Mouse (Mus musculus) lung, adult 10 weeks (tissue): ENCODE results near the gene Dis3l2. TPM values are rescaled to one million over a fixed set of nuclear protein-coding genes. Genes with fewer than 3 reads are reported as not detected.

Source experiments
- polyA plus RNA-seq: library from polyadenylated mRNA; stranded (reverse); fragments of 350-450 nt; fragmentation: Illumina TruSeq; extraction: RNeasy Lipid Tissue Mini Kit (QIAGEN cat#74804); gene quantifications from one replicate; pipeline ENCODE4 v1.2.3, GENCODE M21; 2014; ENCODE audit warnings: low read depth, low replicate concordance; ENCODE audit not compliant: insufficient read depth

Gene Dis3l2
- polyA plus RNA-seq = 6.8 TPM

DNA sequence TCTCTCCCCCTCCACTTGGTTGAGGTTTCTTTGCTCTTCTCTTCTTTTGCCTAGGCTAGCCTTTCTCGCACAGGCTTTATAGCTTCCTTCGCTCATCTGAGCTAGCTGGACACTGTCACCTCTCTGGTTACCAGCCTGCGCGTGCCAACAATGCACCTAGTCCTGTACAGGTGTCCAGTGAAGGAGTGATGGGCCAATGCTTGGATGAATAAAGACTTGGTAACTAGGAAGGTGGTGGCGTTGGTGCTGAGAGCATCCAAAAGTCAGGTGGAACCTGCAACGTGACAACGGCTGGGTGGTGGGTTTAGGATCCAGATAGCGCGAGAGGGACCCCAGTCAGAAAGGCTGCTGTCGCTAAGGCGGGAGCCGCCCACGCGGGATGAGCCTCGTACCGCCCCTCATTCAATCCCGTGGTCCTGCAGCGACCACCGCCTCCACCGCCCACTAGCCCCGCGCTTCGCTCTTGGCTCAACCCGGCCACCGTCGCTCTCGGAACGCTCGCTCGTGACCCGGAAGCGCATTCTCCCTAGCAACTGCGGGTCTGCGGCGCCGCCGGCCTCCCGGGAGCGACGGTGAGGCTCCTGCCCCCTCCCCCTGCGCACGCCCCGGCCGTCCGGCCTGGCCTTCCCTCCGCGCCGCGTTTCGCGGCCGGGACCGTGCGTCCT, at the start of gene Dis3l2:
Gene Dis3l2 (plus strand): TSS at position 509 of the 665 bp plus-strand sequence.

DNA sequence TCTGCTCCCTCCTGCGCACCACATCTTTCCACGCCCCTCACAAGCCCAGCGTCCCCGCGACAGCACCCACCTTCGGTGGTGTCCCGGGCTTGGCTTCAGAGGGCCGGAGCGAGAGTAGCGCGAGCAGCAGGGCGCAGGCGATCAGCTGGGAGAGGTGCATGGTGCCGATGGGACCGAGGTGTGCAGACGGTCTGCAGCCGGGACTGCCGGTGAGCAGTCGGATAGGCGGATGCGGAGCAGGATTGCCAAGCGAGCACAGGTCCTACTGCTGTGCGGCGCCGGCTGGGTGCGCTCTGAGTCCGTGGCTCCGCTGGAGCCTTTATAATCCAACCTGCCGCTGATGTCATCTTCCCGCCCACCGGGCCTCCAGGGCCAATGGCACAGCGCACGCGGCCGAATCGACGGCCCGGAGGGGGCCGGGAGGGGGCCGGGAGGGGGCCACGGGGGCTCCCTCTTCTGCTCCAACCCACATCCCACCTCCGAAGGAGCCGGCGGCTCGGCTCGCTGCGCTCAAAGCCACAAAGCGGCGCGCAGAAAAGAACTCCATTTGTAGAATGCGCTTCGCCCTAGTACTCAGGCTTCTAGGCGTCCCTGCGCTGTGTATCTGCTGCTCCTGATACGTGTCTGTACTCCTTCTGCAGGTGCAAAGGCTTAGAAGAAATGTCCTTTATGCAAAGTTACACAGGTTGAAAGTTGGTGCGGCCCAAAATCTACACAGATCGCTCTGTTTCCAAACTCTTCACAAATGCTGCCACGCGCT, 33.1 kb upstream of the Dis3l2 start, which contains the start of gene Nppc:
Gene Nppc (minus strand): TSS at position 293 of the 760 bp plus-strand sequence.

DNA sequence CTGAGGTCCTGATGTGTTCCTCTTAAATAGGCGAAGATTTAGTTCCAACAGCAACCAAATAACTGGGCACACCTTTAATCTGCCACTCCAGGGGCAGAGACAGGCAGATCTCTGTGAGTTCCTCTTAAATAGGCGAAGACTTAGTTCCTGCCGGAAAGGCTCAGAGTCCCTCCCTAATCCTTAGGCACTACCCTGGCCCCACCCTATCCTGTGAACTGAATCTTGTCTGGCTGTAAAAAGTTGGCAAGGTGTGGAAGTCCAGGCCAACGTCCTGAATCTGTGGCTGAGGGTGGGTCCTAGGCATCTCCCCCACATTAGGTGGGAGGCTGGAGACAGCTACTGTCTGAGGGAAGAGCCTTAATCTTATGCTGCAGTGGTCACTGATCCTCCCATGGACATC, 386.2 kb downstream of the Dis3l2 start, which contains the start of gene Alppl2:
Gene Alppl2 (minus strand): TSS at position 101 of the 400 bp plus-strand sequence.

Other genes with a start within 250 kb of the Dis3l2 start
- 1,182 TPM for gene Ptma, start 177.1 kb upstream of the Dis3l2 start, polyA plus RNA-seq
- gene Pde6d, start 121.2 kb upstream of the Dis3l2 start, polyA plus RNA-seq = 28.8 TPM
- 10.9 TPM for gene Cops7b, start 120.9 kb upstream of the Dis3l2 start, polyA plus RNA-seq
- not detected for gene Nppc, start 33.2 kb upstream of the Dis3l2 start, polyA plus RNA-seq